Mouse (Mus musculus): ENCODE results near the gene Gm10271.

Gm10271 gene

GRCm38 (mm10) chr10:116956483-116957158, 15.8 kb downstream of the Gm10271 start:
- no peak overlapping the region for H3K4me3 ChIP-seq (replicated peaks; ENCODE audit: low read length)
- peaks cover 25% of the 10 kb centered on the region for H3K4me1 ChIP-seq (replicated peaks; ENCODE audit: low read depth, low read length)
- TF ChIP-seq POU5F1 (IDR thresholded peaks at IDR 0.05; ENCODE audit: borderline replicate concordance, low read length) (no peak), NANOG (IDR thresholded peaks at IDR 0.05; ENCODE audit: borderline replicate concordance, low read length) (no peak), CTCF (conservative IDR thresholded peaks at IDR 0.05; ENCODE audit: low read length) (no peak)
- H3K27me3 ChIP-seq (ENCODE audit: insufficient read depth, low read length) = peaks cover 3% of the 10 kb centered on the region; the same call in 1 of the 2 replicates
- H3K9me3 ChIP-seq (ENCODE audit: low read length) = peaks cover 9% of the 10 kb centered on the region; the same call in 1 of the 2 replicates
- H3K36me3 ChIP-seq (ENCODE audit: insufficient read depth, low read length) = no peaks in the 10 kb centered on the region

- peaks cover 29% of the 10 kb centered on the region for H3K4me1 ChIP-seq (replicated peaks; ENCODE audit: low read depth, low read length)
- TF ChIP-seq POU5F1 (IDR thresholded peaks at IDR 0.05; ENCODE audit: borderline replicate concordance, low read length) (no peak), NANOG (IDR thresholded peaks at IDR 0.05; ENCODE audit: borderline replicate concordance, low read length) (no peak), CTCF (conservative IDR thresholded peaks at IDR 0.05; ENCODE audit: low read length) (no peak)
- peaks cover 3% of the 10 kb centered on the region; the same call in 1 of the 2 replicates for H3K27me3 ChIP-seq (ENCODE audit: insufficient read depth, low read length)
- peaks cover 9% of the 10 kb centered on the region; the same call in 1 of the 2 replicates for H3K9me3 ChIP-seq (ENCODE audit: low read length)
- no peak overlapping the region for H3K4me3 ChIP-seq (replicated peaks; ENCODE audit: low read length)
- H3K36me3 ChIP-seq (ENCODE audit: insufficient read depth, low read length) = no peaks in the 10 kb centered on the region
Observed at GRCm38 (mm10) chr10:116955191-116955590, 17.2 kb downstream of the Gm10271 start.

- H3K4me3 ChIP-seq (replicated peaks; ENCODE audit: low read length) = 0 out of 2 replicates have a peak overlapping the region, but pooled peaks have one; percentile 41
- H3K9me3 ChIP-seq (ENCODE audit: low read length) = peaks cover 7% of the 10 kb centered on the region; the same call in 1 of the 2 replicates
- no peaks in the 10 kb centered on the region for H3K27me3 ChIP-seq (ENCODE audit: insufficient read depth, low read length)
- no peak for TF ChIP-seq CTCF (conservative IDR thresholded peaks at IDR 0.05; ENCODE audit: low read length)
- no peak for TF ChIP-seq POU5F1 (IDR thresholded peaks at IDR 0.05; ENCODE audit: borderline replicate concordance, low read length)
- TF ChIP-seq NANOG (IDR thresholded peaks at IDR 0.05; ENCODE audit: borderline replicate concordance, low read length) = no peak
- H3K36me3 ChIP-seq (ENCODE audit: insufficient read depth, low read length) = no peaks in the 10 kb centered on the region
- peaks cover 42% of the 10 kb centered on the region for H3K4me1 ChIP-seq (replicated peaks; ENCODE audit: low read depth, low read length)
Observed at GRCm38 (mm10) chr10:116950886-116951285, 21.5 kb downstream of the Gm10271 start.

- no peaks in the 10 kb centered on the region for H3K27me3 ChIP-seq (ENCODE audit: insufficient read depth, low read length)
- H3K4me1 ChIP-seq (replicated peaks; ENCODE audit: low read depth, low read length) = peaks cover 47% of the 10 kb centered on the region
- no peak for TF ChIP-seq POU5F1 (IDR thresholded peaks at IDR 0.05; ENCODE audit: borderline replicate concordance, low read length)
- TF ChIP-seq NANOG (IDR thresholded peaks at IDR 0.05; ENCODE audit: borderline replicate concordance, low read length) = no peak
- TF ChIP-seq CTCF (conservative IDR thresholded peaks at IDR 0.05; ENCODE audit: low read length) = peak; percentile 39
- peak within 1 kb of the TSS; percentile 91 for H3K4me3 ChIP-seq (replicated peaks; ENCODE audit: low read length)
- H3K36me3 ChIP-seq (ENCODE audit: insufficient read depth, low read length) = no peaks in the 10 kb centered on the region
- 0 out of 2 replicates have a peak, but pooled peaks cover under 1% of the 10 kb centered on the region for H3K9me3 ChIP-seq (ENCODE audit: low read length)
Observed at GRCm38 (mm10) chr10:116950009-116950769, 22.2 kb downstream of the Gm10271 start, which contains the start of gene Rab3ip. Gene Rab3ip (minus strand): TSS chr10:116950769.

- Histone ChIP-seq H3K4me3 (replicated peaks; ENCODE audit: low read length) (peak overlapping the region; percentile 91), H3K27me3 (ENCODE audit: insufficient read depth, low read length) (no peaks in the 10 kb centered on the region), H3K36me3 (ENCODE audit: insufficient read depth, low read length) (no peaks in the 10 kb centered on the region), H3K4me1 (replicated peaks; ENCODE audit: low read depth, low read length) (peaks cover 51% of the 10 kb centered on the region), H3K9me3 (ENCODE audit: low read length) (no peaks in the 10 kb centered on the region)
- TF ChIP-seq NANOG (IDR thresholded peaks at IDR 0.05; ENCODE audit: borderline replicate concordance, low read length) (0 out of 2 replicates have a peak, but pooled peaks have one; percentile 24), CTCF (conservative IDR thresholded peaks at IDR 0.05; ENCODE audit: low read length) (no peak)
Observed at GRCm38 (mm10) chr10:116949111-116950008, 23.0 kb downstream of the Gm10271 start.

GRCm38 (mm10) chr10:116948414-116948813, 24.0 kb downstream of the Gm10271 start:
- no peaks in the 10 kb centered on the region for H3K27me3 ChIP-seq (ENCODE audit: insufficient read depth, low read length)
- TF ChIP-seq NANOG (IDR thresholded peaks at IDR 0.05; ENCODE audit: borderline replicate concordance, low read length) = no peak
- TF ChIP-seq POU5F1 (IDR thresholded peaks at IDR 0.05; ENCODE audit: borderline replicate concordance, low read length) = no peak
- TF ChIP-seq CTCF (conservative IDR thresholded peaks at IDR 0.05; ENCODE audit: low read length) = no peak
- no peaks in the 10 kb centered on the region for H3K36me3 ChIP-seq (ENCODE audit: insufficient read depth, low read length)

GRCm38 (mm10) chr10:116944940-116945339, 27.5 kb downstream of the Gm10271 start:
- peaks cover 10% of the 10 kb centered on the region for H3K36me3 ChIP-seq (ENCODE audit: insufficient read depth, low read length)
- peaks cover 4% of the 10 kb centered on the region for H3K9me3 ChIP-seq (ENCODE audit: low read length)
- no peaks in the 10 kb centered on the region for H3K27me3 ChIP-seq (ENCODE audit: insufficient read depth, low read length)
- TF ChIP-seq POU5F1 (IDR thresholded peaks at IDR 0.05; ENCODE audit: borderline replicate concordance, low read length) (no peak), NANOG (IDR thresholded peaks at IDR 0.05; ENCODE audit: borderline replicate concordance, low read length) (no peak), CTCF (conservative IDR thresholded peaks at IDR 0.05; ENCODE audit: low read length) (no peak)
- no peak overlapping the region for H3K4me3 ChIP-seq (replicated peaks; ENCODE audit: low read length)
- H3K4me1 ChIP-seq (replicated peaks; ENCODE audit: low read depth, low read length) = peaks cover 48% of the 10 kb centered on the region

More at GRCm38 (mm10) chr10:116948414-116948813, 24.0 kb downstream of the Gm10271 start:
- Histone ChIP-seq H3K4me3 (replicated peaks; ENCODE audit: low read length) (no peak overlapping the region), H3K4me1 (replicated peaks; ENCODE audit: low read depth, low read length) (peaks cover 51% of the 10 kb centered on the region), H3K9me3 (ENCODE audit: low read length) (no peaks in the 10 kb centered on the region)

Data from E14TG2a.4 (cell line).